Mouse (Mus musculus) embryonic fibroblast, embryonic 13.5 days (primary cell): Measurements from ENCODE around the gene Fabp3.

Experiments
- CTCF ChIP-seq: IDR thresholded peaks from 2 replicates; pipeline ENCODE4 v1.5.1; 2011; ENCODE audit warnings: mild to moderate bottlenecking, control low read depth, low read length, moderate library complexity, borderline replicate concordance; ENCODE audit not compliant: insufficient read depth
- POLR2A ChIP-seq: IDR thresholded peaks from 2 replicates; pipeline ENCODE4 v1.6.1; 2011; ENCODE audit warnings: low read depth, mild to moderate bottlenecking, control low read depth, low read length, moderate library complexity

- no peak for TF ChIP-seq CTCF
- TF ChIP-seq POLR2A = no peak
These were observed 41.3 kb downstream of the Fabp3 start for GRCm38 (mm10) chr4:130349666-130350065.
